Mouse (Mus musculus): ENCODE results near the gene Opcml.

The Opcml gene

GRCm38 (mm10) chr9:28336511-28337208, 546.1 kb downstream of the Opcml start:
- DNase-seq = peak; percentile 2 to 5

GRCm38 (mm10) chr9:28337837-28338236, 547.3 kb downstream of the Opcml start:
- no peak for DNase-seq

- DNase-seq = no peak
Observed at GRCm38 (mm10) chr9:28354978-28355377, 564.4 kb downstream of the Opcml start.

GRCm38 (mm10) chr9:28357946-28358345, 567.4 kb downstream of the Opcml start:
- DNase-seq = no peak

GRCm38 (mm10) chr9:28360691-28361090, 570.1 kb downstream of the Opcml start:
- DNase-seq = no peak

- no peak for DNase-seq
Observed at GRCm38 (mm10) chr9:28364473-28365159, 574.0 kb downstream of the Opcml start.

- no peak for DNase-seq
Observed at GRCm38 (mm10) chr9:28365160-28365473, 574.5 kb downstream of the Opcml start.

GRCm38 (mm10) chr9:28386527-28387175, 596.1 kb downstream of the Opcml start:
- peak; percentile 2 to 5 for DNase-seq

GRCm38 (mm10) chr9:28395222-28395621, 604.6 kb downstream of the Opcml start:
- DNase-seq = no peak

- DNase-seq = no peak
Observed at GRCm38 (mm10) chr9:28395638-28396037, 605.1 kb downstream of the Opcml start.

- peak; percentile 46 to 50 for DNase-seq
Observed at GRCm38 (mm10) chr9:28402770-28403650, 612.4 kb downstream of the Opcml start.

GRCm38 (mm10) chr9:28403831-28404562, 613.4 kb downstream of the Opcml start:
- peak; percentile 51 to 63 for DNase-seq

- peak in 1 of 2 experiments; percentile 3 for DNase-seq
Observed at GRCm38 (mm10) chr9:28404616-28405015, 614.0 kb downstream of the Opcml start.

GRCm38 (mm10) chr9:28405816-28406215, 615.2 kb downstream of the Opcml start:
- peak; percentile 66 for DNase-seq

GRCm38 (mm10) chr9:28420808-28421207, 630.2 kb downstream of the Opcml start:
- no peak for DNase-seq

GRCm38 (mm10) chr9:28423407-28423806, 632.8 kb downstream of the Opcml start:
- DNase-seq = no peak

GRCm38 (mm10) chr9:28432159-28432558, 641.6 kb downstream of the Opcml start:
- DNase-seq = no peak

GRCm38 (mm10) chr9:28438752-28439151, 648.2 kb downstream of the Opcml start:
- no peak for DNase-seq

- DNase-seq = no peak
Observed at GRCm38 (mm10) chr9:28439433-28440191, 649.0 kb downstream of the Opcml start.

GRCm38 (mm10) chr9:28440192-28440795, 649.7 kb downstream of the Opcml start:
- DNase-seq = no peak

- no peak for DNase-seq
Observed at GRCm38 (mm10) chr9:28444485-28444884, 653.9 kb downstream of the Opcml start.
